Mouse (Mus musculus) kidney, adult 8-10 months (tissue): ENCODE measurements around the gene Usp4.

Experiments used
- DNase-seq, 2 experiments: peaks; one replicate each; pipeline ENCODE4 v3.0.0; 2022

Usp4 gene

DNA sequence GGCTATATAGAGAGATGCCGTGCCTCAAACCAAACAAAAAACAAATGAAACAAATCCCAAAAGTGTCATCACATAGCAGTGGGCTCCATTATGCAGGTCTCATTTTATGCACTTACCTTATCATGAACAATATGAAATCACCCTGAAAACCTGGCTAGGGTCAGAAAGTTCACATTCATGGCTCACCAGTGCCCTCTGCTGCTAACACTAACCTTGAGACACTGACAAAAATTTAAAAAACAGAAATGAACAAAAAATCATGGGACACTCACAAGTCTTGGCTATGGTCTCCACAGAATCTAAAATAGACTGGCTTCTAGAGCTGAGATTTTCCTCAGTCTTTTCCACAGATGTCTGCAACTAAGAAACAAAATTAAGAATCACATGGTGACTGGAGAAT, 64.6 kb downstream of the Usp4 start:
- peak; percentile 24 to 58 for DNase-seq

DNA sequence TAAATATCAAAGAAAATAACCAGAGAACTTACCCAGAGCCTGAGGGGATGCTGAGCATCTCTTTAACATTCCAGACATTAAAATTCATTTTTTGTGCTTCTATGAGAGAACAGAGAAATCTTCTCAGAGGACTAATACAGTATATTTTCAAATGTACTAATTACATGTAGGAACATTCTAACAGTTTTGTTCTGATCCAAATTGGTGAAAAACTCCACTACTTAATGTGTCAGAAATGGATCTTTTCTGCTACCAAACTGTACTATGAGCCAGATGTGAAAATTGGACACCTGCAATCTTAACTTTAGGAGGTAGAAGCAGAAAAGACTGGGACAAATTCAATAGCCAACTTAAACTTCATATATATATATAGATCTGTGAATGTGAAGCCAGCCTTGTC, 80.7 kb downstream of the Usp4 start, which contains the start of gene Ccdc36:
Ccdc36 (minus strand) TSS at position 101 of the 400 bp plus-strand sequence.
- DNase-seq, result no peak

DNA sequence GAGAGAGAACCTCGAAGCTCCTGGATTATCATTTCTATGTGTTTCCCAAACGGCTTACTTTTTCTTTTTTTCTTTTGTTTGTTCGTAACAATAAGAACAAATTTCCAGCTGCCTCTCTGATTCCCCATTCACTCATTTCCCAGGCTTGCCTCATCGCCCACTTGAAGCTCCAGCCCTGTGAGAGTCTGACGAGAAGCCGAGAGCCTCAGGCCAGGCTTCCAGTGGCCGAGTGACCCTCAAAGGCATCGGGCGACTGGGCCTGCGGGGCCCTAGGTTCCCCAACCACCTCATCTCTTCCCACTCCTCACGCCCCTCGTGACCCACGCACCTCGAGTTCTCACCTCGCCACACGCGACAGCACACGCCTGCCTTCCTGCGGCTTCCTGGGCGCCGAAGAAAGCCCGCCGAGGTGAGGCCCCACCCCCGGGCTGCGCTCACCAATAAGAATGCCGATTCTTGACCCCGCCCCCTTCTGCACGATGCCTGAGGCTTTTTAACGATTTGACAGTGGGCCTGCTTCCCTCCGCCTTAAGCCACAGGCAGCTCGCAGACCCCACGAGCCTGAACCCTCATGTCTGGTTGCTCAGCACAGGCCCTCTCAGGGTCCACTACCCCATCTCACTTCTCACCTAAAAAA, 83.9 kb downstream of the Usp4 start:
- DNase-seq, result no peak

DNA sequence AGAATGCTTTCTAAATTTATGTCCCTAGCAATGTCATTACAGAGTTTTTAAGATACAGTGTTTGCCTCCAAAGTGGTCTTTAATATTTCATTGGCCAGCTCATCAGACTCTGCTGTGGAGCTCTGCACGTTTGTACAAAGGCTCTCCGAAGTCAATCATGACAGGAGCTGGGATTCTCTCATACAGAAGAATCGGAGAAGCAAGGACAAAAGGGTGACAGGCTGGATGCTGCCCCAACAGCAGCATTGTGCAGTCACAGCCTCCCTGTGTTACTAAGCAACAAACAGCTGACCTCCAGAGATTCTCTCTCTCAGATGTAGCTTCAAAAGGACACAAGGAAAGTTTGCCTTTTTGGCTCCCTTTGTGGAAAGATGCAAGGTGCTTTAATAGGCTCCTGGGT, 88.5 kb downstream of the Usp4 start, which contains the start of gene BC048562:
BC048562 (plus strand) TSS at position 301 of the 400 bp plus-strand sequence.
- no peak for DNase-seq

DNA sequence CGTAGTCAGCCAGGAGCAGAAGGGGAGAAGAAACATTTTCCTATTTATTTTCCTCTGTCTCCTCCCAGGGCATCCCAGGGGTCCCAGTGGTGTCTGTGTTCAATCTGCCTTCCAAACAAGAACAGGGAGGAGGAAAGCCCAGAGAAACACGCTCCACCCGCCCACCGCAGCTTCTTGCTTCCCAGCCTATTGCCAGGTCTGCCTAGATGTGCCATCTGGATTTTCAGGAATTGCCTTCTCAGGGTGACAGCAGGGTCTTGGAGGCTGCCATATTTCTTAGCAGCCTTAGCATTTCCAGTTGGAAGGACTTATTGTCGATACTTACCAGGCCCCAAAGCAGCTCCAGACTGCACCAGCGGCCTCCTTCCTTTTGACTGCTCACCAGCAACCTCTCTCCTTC, 91.5 kb downstream of the Usp4 start:
- DNase-seq, result no peak

DNA sequence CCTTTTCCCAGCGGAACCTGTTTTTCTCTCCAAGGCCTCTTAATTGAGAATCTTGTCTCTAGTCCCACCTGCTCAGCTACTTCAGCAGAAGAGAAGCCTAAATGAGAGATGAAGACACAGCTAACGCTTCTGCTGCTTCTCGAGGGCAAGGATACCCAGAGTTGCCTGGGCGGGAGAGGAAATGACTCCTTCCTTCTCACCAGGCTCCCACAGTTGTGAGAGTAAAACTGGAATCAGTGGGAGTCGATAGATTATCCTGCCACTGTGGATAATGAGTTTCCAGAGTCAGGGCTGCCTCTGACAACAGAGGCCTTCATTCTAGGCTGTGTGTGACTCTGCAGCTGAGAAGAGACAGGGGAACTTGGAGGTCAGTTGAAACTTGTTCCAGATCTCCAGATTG, 92.8 kb downstream of the Usp4 start:
- DNase-seq, result no peak

DNA sequence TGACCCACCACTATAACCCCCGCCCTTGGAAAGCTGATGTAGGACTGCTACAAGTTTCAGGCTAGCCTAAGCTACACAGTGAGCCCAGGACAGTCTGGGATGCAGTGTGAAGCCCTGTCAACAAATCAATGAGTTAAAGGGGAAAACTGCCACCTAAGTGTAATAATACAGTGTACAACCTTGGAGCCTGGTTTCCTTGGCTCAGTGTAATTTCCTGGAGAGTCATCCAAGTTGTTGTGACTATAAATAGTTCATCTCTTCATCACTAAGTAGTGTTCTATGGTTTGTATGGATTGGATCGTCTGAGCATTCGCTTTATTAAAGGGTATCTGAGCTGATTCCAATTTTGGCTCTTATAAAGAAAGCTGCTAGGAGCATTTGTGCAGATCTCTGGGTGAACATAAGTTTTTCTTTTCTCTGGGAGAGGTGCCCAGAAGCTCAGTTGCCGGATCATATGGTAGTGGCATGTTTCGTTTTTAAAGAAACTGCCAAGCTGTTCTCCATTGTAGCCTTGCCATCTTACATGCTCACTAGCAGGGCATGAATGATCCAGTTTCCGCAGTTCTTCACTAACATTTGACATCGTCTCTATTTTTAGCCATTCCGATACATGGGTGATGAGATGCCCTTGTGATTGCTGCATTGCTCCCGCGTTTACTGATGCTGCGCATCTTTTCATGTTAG, 93.7 kb downstream of the Usp4 start:
- no peak for DNase-seq
